Mouse (Mus musculus) frontal cortex, postnatal 25 days (tissue): ENCODE results near the gene Tubal3.

Experiments
- DNase-seq, 2 experiments: peaks; one replicate each; pipeline ENCODE4 v3.0.0; 2022; ENCODE audit warnings: low spot score in 2 of 2

The Tubal3 gene

DNA sequence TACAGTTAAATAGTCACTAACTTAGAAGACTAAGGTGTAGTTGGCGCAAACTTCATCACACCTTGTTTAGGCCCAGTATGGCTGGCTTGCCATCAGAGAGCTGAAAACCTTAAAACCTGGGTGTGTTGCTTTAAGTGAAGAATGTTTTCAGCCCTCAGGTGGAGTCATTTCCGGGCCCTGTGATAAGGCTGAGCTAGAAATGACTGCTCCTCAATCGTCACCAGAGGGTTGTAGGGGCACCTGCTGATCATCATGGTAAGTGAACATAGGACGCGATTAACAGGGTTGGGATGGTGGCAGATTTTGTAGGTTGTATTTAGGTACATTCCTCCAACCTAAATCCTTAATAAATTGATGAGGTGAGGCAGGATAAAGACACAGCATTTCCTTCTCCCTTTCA lies 6.4 kb downstream of the Tubal3 start:
- DNase-seq: no peak

DNA sequence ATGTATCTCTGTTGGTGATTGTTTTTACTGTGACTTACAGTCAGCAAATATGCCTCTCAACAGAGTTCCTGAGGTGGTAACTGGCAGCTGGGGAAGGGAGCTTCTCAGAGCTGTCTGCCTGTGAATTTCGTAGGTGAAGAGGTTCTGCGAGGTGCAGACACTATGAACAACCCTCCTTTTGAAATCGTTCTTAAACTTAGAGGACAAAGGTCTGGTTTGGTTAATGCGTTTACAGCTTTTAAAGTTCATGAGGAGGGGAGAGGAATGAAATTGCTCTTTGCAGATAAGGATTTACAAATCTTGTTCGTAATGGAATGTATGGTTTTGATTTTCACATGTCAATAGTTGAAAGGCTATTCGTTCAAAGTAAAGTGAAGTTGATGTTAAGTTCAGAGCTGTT lies 7.6 kb downstream of the Tubal3 start:
- DNase-seq: no peak

DNA sequence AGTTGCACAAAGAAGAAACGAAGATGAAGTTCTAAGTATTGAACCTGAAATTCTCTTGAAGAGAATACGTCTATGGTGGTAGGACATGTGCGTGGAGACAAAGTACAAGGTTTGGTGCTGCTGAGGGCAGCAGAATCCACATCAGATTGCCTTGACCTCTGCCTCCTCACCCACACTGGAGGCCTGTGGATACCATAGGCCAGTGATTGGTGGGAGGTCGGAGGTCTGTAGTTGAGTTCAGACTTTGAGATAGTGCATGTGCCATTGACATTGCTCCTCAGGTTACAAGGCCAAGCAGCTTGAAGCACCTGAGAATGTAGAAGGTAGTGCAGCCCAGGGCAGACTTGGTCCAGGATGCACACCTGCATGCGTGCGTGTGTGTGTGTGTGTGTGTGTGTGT lies 8.0 kb downstream of the Tubal3 start:
- no peak for DNase-seq

DNA sequence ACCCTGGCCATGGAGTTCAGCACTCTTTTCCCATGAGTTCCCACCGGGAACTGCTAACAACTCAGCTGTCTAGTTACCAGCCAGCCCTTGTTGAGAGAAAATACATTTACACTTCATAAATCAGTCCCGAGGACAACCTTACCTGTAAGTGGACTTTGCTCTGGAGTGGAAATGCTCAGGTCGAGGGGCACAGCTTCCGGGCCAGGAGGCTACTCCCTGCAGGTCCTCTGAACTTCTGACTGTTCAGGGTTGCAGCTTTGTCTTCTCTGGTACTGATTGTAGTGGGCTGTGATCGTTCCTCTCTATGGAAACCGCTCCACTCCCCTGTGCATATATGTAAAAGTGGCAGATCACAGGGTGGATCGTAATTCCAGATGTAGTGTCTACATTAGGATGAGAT lies 26.6 kb downstream of the Tubal3 start:
- DNase-seq: no peak

DNA sequence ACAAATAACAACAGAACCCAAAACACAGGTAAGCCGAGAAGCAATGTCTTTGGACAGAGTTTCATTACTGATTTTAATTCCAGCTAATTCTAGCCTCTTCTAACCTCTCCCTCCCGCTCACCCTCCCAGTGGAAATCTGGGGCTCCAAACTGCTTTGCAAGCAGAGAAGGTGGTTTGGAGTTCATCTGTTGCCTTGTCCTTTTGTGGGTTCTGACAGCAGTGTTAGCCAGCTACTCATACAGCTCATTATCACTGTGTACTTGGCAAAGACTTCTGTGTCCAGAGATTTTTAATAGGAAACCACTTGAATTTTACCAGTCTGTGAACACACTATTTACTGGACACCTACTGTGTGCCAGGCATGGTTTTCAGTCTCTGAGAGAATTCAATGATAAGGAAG lies 27.2 kb downstream of the Tubal3 start, which contains the start of gene Ucn3:
Gene Ucn3 (minus strand): TSS at position 101 of the 400 bp plus-strand sequence.
- DNase-seq: no peak

DNA sequence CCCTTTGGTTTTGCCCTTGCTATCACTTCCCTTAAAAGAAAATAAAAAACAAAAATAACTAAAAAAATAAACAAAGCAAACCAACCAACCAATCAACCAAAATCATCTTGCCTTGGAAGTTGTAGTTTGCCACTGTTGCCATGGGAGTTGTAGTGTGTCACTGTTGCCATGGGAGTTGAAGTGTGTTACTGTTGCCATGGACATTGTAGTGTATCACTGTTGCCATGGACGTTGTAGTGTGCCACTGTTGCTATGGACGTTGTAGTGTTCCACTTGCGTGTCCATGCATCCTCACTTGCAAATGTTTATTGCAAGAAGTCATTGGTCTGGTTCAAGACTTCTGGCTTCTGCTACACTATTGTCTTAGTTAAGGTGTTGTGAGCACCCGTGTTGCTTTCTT lies 29.2 kb downstream of the Tubal3 start:
- DNase-seq: no peak

DNA sequence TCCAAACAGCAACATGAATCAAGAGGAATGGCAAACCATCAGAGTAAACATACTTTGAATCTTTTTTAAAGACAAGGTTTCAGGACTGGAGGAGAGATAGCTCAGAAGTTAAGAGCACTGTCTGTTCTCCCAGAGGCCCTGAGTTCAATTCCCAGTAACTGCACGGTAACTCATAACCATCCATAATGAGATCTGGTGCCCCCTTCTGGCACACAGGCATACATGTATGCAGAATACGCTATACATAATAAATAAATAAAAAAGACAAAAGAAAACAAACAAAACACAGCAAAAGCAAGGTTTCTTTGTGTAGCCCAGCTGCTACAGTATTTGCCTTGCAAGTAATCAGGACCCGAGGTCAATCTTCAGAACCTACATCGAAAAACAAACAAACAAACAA lies 31.4 kb downstream of the Tubal3 start:
- DNase-seq: no peak

DNA sequence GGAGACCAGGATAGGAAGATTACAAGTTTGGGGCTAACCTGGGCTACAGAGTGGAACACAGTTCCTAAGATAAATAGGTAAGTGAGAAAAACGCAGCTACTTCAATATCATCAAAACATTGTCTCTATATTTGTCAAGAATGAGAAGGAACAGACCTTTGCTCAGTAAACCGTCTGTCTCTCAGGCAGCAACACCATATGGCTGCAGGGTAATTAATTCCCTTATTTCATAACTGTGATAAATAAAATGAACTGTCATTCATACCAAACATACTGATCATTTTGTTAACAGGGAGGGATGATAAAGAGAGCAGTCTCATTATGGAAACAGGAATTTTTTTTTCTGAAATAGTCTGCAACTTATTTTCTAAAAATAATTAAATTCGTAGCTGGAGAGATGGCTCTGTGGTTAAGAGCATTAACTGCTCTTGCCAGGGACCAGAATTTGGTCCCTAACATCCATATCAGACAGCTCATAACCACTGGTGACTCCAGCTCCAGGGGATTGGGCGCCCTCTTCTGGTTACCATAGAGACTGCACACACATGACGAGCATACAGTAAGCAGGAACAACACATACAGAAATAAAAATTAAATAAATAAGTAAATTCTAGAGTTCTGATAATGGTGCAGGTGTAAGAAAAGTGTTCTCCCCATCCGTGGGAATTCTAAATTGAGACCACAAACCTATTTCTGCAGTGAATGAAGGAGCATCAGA lies 33.3 kb downstream of the Tubal3 start:
- no peak for DNase-seq

DNA sequence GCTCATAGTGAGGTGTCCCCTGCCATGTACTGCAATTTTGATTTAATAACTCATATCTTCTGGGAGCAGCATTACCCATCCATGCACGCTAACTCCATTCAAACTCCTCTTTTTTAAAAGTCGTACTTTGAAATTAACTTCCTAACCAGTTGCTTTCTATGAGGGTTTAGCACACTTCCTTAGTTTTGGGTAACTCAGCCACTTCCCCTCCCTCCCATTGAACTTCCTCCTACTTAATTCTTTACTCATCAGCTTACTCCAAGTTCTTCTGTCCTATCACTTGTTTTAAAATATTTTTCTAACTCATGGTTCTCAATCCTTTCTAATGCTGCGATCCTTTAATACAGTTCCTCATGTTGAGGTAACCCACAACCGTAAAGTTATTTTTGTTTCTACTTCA lies 50.8 kb downstream of the Tubal3 start:
- DNase-seq: no peak
